Mouse (Mus musculus) monocyte, adult 2 months (primary cell): ENCODE results near the gene Cyp2b9.
"Not testable (repeated sequence)": the region's sequence is repeated elsewhere in the genome, so short reads cannot be mapped to it uniquely, and the experiment has no call there.

ENCODE experiments used
- DNase-seq, 2 experiments: peaks; one replicate each; pipeline ENCODE4 v3.0.0; 2022; ENCODE audit warnings: low spot score in 2 of 2, low read depth in 1 of 2

Gene Cyp2b9

DNA sequence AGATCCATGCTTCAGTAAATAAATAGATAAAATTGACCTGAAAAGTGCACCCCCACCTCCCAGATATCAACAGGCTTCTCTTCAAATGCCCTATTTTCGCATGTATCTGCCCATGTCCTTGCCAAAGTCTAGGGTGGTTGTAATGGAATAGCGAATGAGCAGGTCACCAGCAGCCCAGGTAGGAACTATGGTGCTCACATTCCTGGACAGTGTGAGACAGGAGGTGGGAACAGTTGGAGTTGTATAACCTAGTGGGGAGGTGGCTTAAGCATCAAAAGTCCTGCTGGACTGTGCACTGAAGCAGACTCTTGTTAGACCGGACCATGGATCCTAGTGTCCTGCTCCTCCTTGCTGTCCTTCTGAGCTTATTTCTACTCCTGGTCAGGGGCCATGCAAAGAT, at the start of gene Cyp2b9:
Gene Cyp2b9 (plus strand): TSS at position 301 of the 400 bp plus-strand sequence.
- DNase-seq = not testable (repeated sequence)

DNA sequence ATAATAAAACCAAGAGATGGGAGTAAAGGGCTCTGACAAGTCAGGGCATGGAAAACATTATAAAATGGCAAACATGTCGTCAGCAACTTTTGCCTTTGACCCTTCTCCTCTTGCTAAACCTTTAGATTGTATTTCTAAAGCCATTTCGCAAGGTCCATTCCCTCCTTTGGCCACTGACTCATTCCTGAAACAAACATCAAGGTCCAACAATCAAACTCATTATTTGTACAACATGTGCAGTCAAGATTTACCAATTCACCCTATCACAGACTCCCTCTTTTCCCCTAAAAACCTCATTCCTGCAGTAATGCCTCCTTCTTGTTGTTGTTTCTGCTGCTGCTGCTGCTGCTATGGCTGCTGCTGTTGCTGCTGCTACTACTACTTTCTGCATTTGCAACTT, 33.6 kb upstream of the Cyp2b9 start:
- not testable (repeated sequence) for DNase-seq

DNA sequence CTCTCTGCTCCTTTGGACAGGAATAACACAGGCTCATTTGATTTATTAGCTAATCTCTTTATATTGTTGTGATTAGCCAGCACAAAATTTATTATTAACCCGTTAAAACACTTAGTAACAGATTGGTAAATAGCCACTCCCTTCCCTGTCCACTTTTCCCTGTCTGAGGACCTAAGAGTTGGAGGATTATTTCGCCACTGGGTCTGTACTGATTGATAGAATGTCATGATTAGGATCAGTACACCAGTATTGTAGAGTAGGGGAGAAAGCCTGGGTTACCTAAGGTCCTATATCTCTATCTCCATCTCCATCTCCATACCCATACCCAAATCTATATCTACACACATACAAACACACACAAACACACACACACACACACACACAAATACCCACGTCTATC, 29.6 kb upstream of the Cyp2b9 start:
- not testable (repeated sequence) for DNase-seq

DNA sequence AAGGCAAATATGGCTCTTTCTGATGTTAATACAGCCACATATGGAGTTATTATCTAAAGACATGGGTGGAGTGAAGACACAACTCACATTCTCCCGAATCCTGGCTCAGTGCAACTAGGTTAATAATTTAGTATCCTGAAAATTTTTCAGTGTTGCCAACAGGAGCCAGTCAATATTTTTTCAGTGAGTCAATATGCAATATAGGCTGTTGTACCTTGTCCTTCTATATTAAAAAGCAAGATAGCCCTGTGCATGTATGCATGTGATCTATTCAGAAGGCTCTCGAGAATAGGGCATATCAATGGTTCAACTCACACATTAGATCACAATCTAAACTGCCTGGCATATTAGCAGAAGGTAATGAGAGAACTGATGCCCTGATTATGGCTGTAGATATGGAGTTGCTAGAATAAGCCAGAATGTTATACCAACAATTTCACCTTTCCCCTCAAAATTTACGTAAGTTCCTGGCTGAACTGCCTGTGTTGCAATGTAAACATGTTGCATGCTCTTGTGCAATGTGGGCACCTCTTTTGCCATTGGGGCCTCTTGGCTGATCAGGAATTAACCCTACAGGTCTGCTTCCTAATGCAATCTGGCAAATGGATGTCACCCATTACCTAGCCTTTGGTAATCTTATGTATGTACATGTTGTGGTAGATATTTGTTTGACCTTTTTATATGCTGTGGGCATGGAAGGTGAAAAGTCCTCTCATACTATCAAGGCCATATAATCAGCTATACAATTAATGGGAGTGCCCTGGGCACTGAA, 4.3 kb upstream of the Cyp2b9 start:
- DNase-seq = not testable (repeated sequence)

DNA sequence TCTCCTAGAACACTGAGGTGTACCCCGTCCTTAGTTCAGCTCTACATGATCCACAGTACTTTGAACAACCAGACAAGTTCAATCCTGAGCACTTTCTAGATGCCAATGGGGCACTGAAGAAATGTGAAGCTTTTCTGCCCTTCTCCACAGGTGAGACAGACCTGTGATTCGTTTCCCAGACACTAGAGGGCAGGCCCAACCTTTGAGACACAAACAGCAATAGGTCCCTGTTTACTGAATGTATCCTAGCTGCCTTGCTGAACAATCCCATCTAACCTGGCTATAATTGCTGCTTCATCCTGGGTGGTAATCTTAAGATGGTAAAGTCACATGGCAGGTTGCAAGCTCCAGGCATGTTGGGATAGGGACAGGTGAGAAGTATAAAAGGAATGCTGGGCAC, 27.9 kb downstream of the Cyp2b9 start:
- no peak for DNase-seq

DNA sequence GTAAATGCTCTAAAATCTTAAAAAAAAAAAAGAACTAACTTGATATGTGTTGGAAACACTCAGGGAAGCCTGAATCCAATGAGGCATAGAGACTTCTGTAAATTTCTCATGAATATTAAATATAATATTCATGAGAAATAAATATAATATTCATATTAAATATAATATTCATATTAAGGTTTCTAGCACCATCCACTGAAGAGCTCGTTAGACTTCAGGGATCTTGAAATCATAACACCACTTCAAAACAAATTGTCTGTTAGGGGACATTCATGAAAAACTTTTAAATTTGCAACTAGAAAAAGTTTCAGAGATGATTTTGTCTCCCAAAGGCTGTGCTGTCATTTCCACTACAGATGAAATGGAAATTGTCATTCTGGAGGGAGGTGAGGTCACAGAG, 86.8 kb downstream of the Cyp2b9 start, which contains the start of gene Vmn1r184:
Gene Vmn1r184 (plus strand): TSS at position 301 of the 400 bp plus-strand sequence.
- not testable (repeated sequence) for DNase-seq
